Mouse (Mus musculus) embryonic fibroblast, embryonic 13.5 days (primary cell): ENCODE results near the gene Gm17349.

Experiments
- CTCF ChIP-seq: IDR thresholded peaks from 2 replicates; pipeline ENCODE4 v1.5.1; 2011; ENCODE audit warnings: mild to moderate bottlenecking, control low read depth, low read length, moderate library complexity, borderline replicate concordance; ENCODE audit not compliant: insufficient read depth
- POLR2A ChIP-seq: IDR thresholded peaks from 2 replicates; pipeline ENCODE4 v1.6.1; 2011; ENCODE audit warnings: low read depth, mild to moderate bottlenecking, control low read depth, low read length, moderate library complexity

DNA sequence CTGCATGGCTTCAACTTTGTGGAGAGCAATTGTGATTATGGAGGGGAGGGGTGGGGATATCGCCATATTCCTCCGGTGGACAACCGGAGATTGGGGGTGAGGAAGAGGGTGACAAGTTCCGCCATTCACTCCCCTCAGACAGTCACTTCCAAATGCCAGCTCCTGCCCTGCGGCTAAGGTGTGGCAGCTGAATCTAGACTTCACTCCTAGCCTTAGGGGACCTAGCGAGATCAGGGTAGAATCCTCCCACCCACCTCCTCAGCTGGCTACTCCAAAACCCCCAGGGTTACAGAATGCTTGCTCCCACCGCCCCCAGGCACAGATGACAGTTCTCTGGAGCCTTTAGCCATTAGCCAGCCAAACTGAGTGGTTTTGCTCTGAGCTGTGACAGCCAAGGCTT lies 26.3 kb downstream of the Gm17349 start:
- TF ChIP-seq CTCF (no peak), POLR2A (no peak)
